Mouse (Mus musculus) E14TG2a.4 (cell line): ENCODE data around the gene Spem2.

Source experiments
- H3K27me3 ChIP-seq: 2 replicates; pipeline ENCODE4 v1.6.1; 2014; ENCODE audit warnings: low read length, control low read depth; ENCODE audit not compliant: insufficient read depth
- H3K36me3 ChIP-seq: 2 replicates; pipeline ENCODE4 v1.6.1; 2014; ENCODE audit warnings: low read length, control low read depth; ENCODE audit not compliant: insufficient read depth
- H3K4me1 ChIP-seq: replicated peaks from 2 replicates; pipeline ENCODE4 v1.6.1; 2014; ENCODE audit warnings: low read depth, low read length, control low read depth
- H3K4me3 ChIP-seq: replicated peaks from 2 replicates; pipeline ENCODE4 v1.5.1; 2014; ENCODE audit warnings: mild to moderate bottlenecking, low read length
- H3K9me3 ChIP-seq: 2 replicates; pipeline ENCODE4 v1.6.1; 2014; ENCODE audit warnings: low read length, control low read depth
- CTCF ChIP-seq: conservative IDR thresholded peaks from 2 replicates; pipeline ENCODE4 v1.5.1; 2014; ENCODE audit warnings: low read length
- NANOG ChIP-seq: IDR thresholded peaks from 2 replicates; pipeline ENCODE4 v1.6.1; 2014; ENCODE audit warnings: borderline replicate concordance, low read length, mixed read lengths
- POU5F1 ChIP-seq: IDR thresholded peaks from 2 replicates; pipeline ENCODE4 v1.6.1; 2014; ENCODE audit warnings: low read length, borderline replicate concordance

Spem2 gene

GRCm38 (mm10) chr11:69804972-69805909 is 13.0 kb downstream of the Spem2 start, which contains the start of gene Tmem102:
Gene Tmem102, minus strand, starts transcription at chr11:69805624.
- peaks cover 55% of the 10 kb centered on the region for H3K4me1 ChIP-seq
- TF ChIP-seq POU5F1: no peak
- TF ChIP-seq CTCF: no peak
- no peak for TF ChIP-seq NANOG
- H3K9me3 ChIP-seq: no peaks in the 10 kb centered on the region
- no peaks in the 10 kb centered on the region for H3K36me3 ChIP-seq
- peak within 1 kb of the TSS; percentile 83 for H3K4me3 ChIP-seq
- peaks cover 49% of the 10 kb centered on the region for H3K27me3 ChIP-seq

GRCm38 (mm10) chr11:69804652-69804940 is 13.7 kb downstream of the Spem2 start:
- H3K27me3 ChIP-seq: peaks cover 54% of the 10 kb centered on the region
- TF ChIP-seq POU5F1 (no peak), CTCF (no peak), NANOG (no peak)
- no peaks in the 10 kb centered on the region for H3K36me3 ChIP-seq
- no peaks in the 10 kb centered on the region for H3K9me3 ChIP-seq
- peaks cover 61% of the 10 kb centered on the region for H3K4me1 ChIP-seq
- peak overlapping the region; percentile 83 for H3K4me3 ChIP-seq

GRCm38 (mm10) chr11:69803786-69804651 is 14.2 kb downstream of the Spem2 start:
- no peaks in the 10 kb centered on the region for H3K36me3 ChIP-seq
- TF ChIP-seq POU5F1: no peak
- no peak for TF ChIP-seq NANOG
- TF ChIP-seq CTCF: no peak

GRCm38 (mm10) chr11:69803328-69803727 is 14.9 kb downstream of the Spem2 start:
- TF ChIP-seq CTCF: no peak
- no peak for TF ChIP-seq POU5F1
- TF ChIP-seq NANOG: no peak
- no peaks in the 10 kb centered on the region for H3K9me3 ChIP-seq
- H3K36me3 ChIP-seq: no peaks in the 10 kb centered on the region
- H3K27me3 ChIP-seq: peaks cover 61% of the 10 kb centered on the region
- peak overlapping the region; percentile 83 for H3K4me3 ChIP-seq
- peaks cover 72% of the 10 kb centered on the region for H3K4me1 ChIP-seq

More at GRCm38 (mm10) chr11:69803786-69804651, 14.2 kb downstream of the Spem2 start:
- Histone ChIP-seq H3K4me1 (peaks cover 67% of the 10 kb centered on the region), H3K27me3 (peaks cover 58% of the 10 kb centered on the region), H3K4me3 (peak overlapping the region; percentile 83), H3K9me3 (no peaks in the 10 kb centered on the region)

GRCm38 (mm10) chr11:69802648-69803105 is 15.6 kb downstream of the Spem2 start:
- peaks cover 67% of the 10 kb centered on the region for H3K27me3 ChIP-seq
- H3K4me3 ChIP-seq: peak overlapping the region; percentile 83
- no peak for TF ChIP-seq POU5F1
- TF ChIP-seq NANOG: no peak
- no peak for TF ChIP-seq CTCF
- H3K36me3 ChIP-seq: no peaks in the 10 kb centered on the region
- H3K9me3 ChIP-seq: no peaks in the 10 kb centered on the region
- H3K4me1 ChIP-seq: peaks cover 72% of the 10 kb centered on the region

GRCm38 (mm10) chr11:69801379-69801977 is 16.8 kb downstream of the Spem2 start, which contains the start of gene Fgf11:
Gene Fgf11, minus strand, starts transcription at chr11:69801857.
- Histone ChIP-seq H3K9me3 (no peaks in the 10 kb centered on the region), H3K27me3 (peaks cover 77% of the 10 kb centered on the region), H3K36me3 (no peaks in the 10 kb centered on the region), H3K4me1 (peaks cover 72% of the 10 kb centered on the region), H3K4me3 (peak within 1 kb of the TSS; percentile 83)
- TF ChIP-seq POU5F1: no peak

- H3K4me3 ChIP-seq: peak overlapping the region; percentile 83
- H3K4me1 ChIP-seq: peaks cover 72% of the 10 kb centered on the region
- H3K9me3 ChIP-seq: no peaks in the 10 kb centered on the region
- TF ChIP-seq CTCF: no peak
- peaks cover 83% of the 10 kb centered on the region for H3K27me3 ChIP-seq
- H3K36me3 ChIP-seq: no peaks in the 10 kb centered on the region
Measured at GRCm38 (mm10) chr11:69800392-69801197, 17.7 kb downstream of the Spem2 start.
